Mouse (Mus musculus) cerebellum, postnatal 25 days (tissue): Measurements from ENCODE around the gene Vmn1r176.
"Not testable (repeated sequence)": the region's sequence is repeated elsewhere in the genome, so short reads cannot be mapped to it uniquely, and the experiment has no call there.

ENCODE experiments used
- DNase-seq, 2 experiments: peaks; one replicate each; pipeline ENCODE4 v3.0.0; 2021; ENCODE audit warnings: mixed read lengths in 2 of 2

Vmn1r176 gene

GRCm38 (mm10) chr7:23837272-23837671 is at the start of gene Vmn1r176:
Gene Vmn1r176, minus strand, starts transcription at chr7:23837372.
- DNase-seq, result not testable (repeated sequence)

GRCm38 (mm10) chr7:23876918-23877317 is 39.7 kb upstream of the Vmn1r176 start:
- DNase-seq, result not testable (repeated sequence)

GRCm38 (mm10) chr7:23866349-23866748 is 29.2 kb upstream of the Vmn1r176 start, which contains the start of gene Vmn1r177:
Gene Vmn1r177, minus strand, starts transcription at chr7:23866449.
- DNase-seq, result not testable (repeated sequence)

GRCm38 (mm10) chr7:23810543-23810942 is 26.6 kb downstream of the Vmn1r176 start, which contains the start of gene Vmn1r175:
Gene Vmn1r175, minus strand, starts transcription at chr7:23810643.
- not testable (repeated sequence) for DNase-seq

- no peak for DNase-seq
These were observed 52.6 kb downstream of the Vmn1r176 start for GRCm38 (mm10) chr7:23784526-23784925.
